20 mouse cellular contexts compared by ENCODE assay signal in genomic region chr3:153582065-153582464, GRCm38 (mm10).
"Had no signal": no experiment of that assay in that cellular context is flagged by ENCODE, and none has a peak within 500 bp of the region (broad histone marks: within the 10 kb centered on the region; RNA-seq: fewer than 3 reads in every experiment).

No protein-coding gene starts in this region.

- H3K27me3 ChIP-seq: heart, embryonic 12.5 days; hindbrain, embryonic 12.5 days; intestine, embryonic 15.5 days; limb, embryonic 12.5 days had no signal

- H3K4me3 ChIP-seq: heart, adult 2 months; heart, embryonic 12.5 days; hindbrain, embryonic 10.5 days; hindbrain, embryonic 12.5 days; intestine, embryonic 15.5 days; left cerebral cortex, adult 2 months; limb, embryonic 10.5 days; limb, embryonic 12.5 days had no signal

- H3K36me3 ChIP-seq: hindbrain, embryonic 12.5 days; intestine, embryonic 15.5 days; limb, embryonic 10.5 days; limb, embryonic 12.5 days had no signal

- H3K27ac ChIP-seq: heart, adult 2 months; hindbrain, embryonic 10.5 days; hindbrain, embryonic 12.5 days; hindbrain, embryonic 14.5 days; intestine, embryonic 15.5 days; left cerebral cortex, adult 2 months; limb, embryonic 10.5 days; limb, embryonic 12.5 days had no signal

- H3K9me3 ChIP-seq: heart, embryonic 12.5 days; hindbrain, embryonic 10.5 days; hindbrain, embryonic 12.5 days; intestine, embryonic 15.5 days; limb, embryonic 10.5 days; limb, embryonic 12.5 days had no signal

- DNase-seq: forebrain, postnatal 0 days; gastrocnemius, postnatal 14 days; gastrocnemius, postnatal 36 days; heart, adult 11 months; heart, adult 2 months; heart, postnatal 10 days; heart, postnatal 4 days; kidney, adult 8-10 months; kidney, postnatal 14 days; kidney, postnatal 4 days; layer of hippocampus, adult 9-11 months; liver had no signal

- H3K9ac ChIP-seq: forebrain, postnatal 0 days; heart, embryonic 12.5 days; hindbrain, embryonic 12.5 days; hindbrain, embryonic 14.5 days; intestine, embryonic 15.5 days; limb, embryonic 12.5 days had no signal
